Mouse (Mus musculus) thymus, postnatal 36 days (tissue): ENCODE results near the gene Tmem258.
A peak's percentile ranks its signal among the peaks of the same experiment; 100 is the strongest.
"Not testable (repeated sequence)": the region's sequence is repeated elsewhere in the genome, so short reads cannot be mapped to it uniquely, and the experiment has no call there.

Experiments used
- DNase-seq, 2 experiments: peaks; one replicate each; pipeline ENCODE4 v3.0.0; 2022; ENCODE audit warnings: mixed read lengths in 2 of 2

The Tmem258 gene

GRCm38 (mm10) chr19:10203848-10204615, at the start of gene Tmem258, which contains the start of gene Fen1:
Gene Tmem258 (plus strand): TSS chr19:10204014.
Gene Fen1 (minus strand): TSS chr19:10204169.
- peak; percentile 86 to 92 for DNase-seq

DNA sequence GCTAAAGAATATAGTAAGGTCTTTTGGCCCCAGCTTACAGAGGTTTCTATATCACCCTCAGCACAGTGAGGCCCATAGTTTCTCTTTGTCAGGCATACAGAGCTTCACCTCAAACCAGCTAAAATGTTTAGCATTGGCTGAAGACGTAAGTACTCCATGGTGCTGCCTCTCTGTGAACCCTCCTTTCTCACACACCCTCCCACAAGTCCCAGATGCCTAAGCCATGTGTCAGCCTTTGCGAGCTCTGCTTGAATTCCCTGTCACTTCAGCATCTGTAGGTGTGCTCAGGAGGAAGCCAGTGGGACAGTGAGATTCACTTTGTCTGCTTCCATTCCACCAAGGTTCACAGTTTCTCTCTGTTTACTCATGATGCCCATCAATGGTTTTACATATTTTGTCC, 46.1 kb upstream of the Tmem258 start:
- no peak for DNase-seq

GRCm38 (mm10) chr19:10163896-10164295, 39.9 kb upstream of the Tmem258 start:
- no peak for DNase-seq

- not testable (repeated sequence) for DNase-seq
These were observed 37.9 kb upstream of the Tmem258 start for GRCm38 (mm10) chr19:10165928-10166327.

- DNase-seq = no peak
These were observed 36.7 kb upstream of the Tmem258 start for GRCm38 (mm10) chr19:10167112-10167511.

DNA sequence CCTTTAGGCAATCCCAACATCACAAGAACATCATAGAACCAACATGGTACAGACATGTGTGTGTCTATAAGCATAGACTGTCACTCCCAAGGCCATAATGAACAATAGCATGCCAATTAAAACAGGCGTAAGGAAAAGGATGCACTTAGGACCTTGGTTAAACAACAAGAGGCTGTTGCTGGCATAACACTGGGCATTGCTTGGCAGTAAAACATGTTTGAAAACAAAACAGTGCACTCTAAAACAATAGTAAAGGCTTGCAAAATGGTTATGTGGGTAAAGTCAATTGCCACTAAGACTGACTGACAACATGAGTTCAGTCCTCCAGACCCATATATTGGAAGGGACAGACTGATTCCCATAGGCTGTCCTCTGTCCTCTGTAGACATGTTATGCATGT, 35.9 kb upstream of the Tmem258 start:
- DNase-seq = no peak

DNA sequence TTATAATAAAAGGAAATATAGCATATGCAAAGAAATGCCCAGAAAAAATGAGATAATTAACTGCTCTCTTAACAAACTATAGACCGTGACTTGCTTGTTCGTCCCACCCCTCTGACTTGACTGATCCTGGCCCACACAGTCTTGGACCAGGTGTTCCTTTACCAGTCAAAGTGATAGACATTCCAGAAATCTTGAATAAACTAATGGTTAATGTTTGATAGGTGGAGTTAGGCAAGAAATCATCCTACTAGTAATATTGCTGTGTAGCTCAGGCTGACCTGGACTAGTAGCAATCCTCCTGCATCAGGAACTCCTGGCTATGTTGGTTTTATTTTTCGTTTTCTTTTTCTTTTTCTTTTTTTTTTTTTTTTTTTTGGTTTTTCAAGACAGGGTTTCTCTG, 35.4 kb upstream of the Tmem258 start:
- no peak for DNase-seq

- DNase-seq = no peak
These were observed 34.6 kb upstream of the Tmem258 start for GRCm38 (mm10) chr19:10169179-10169578.

GRCm38 (mm10) chr19:10169692-10170330, 34.0 kb upstream of the Tmem258 start:
- DNase-seq = not testable (repeated sequence)

GRCm38 (mm10) chr19:10170466-10170865, 33.3 kb upstream of the Tmem258 start:
- DNase-seq = no peak

- no peak for DNase-seq
These were observed 32.5 kb upstream of the Tmem258 start for GRCm38 (mm10) chr19:10171359-10171758.

DNA sequence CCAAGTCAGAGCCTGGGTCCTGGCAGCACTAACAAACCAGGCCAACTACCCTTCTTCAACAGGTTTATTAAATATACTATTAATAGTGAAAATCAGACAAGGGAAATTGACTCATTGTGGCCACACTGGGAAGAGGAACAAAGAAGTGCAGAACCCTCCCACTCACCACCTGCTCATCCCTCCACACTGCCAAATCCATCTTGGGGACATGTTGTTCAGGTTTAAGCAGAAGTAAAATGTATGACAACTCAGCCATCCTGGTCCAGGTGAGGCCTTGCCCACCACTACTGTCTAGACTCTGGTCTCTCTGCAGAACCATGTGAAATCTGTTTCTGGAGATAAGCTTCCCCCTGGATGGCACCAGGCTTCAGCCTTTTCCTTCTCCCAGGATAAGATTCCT, 32.0 kb upstream of the Tmem258 start:
- DNase-seq = no peak

GRCm38 (mm10) chr19:10173116-10173718, 30.6 kb upstream of the Tmem258 start:
- DNase-seq = no peak

GRCm38 (mm10) chr19:10173844-10174539, 29.8 kb upstream of the Tmem258 start:
- DNase-seq = no peak

- DNase-seq = no peak
These were observed 28.9 kb upstream of the Tmem258 start for GRCm38 (mm10) chr19:10174956-10175355.

DNA sequence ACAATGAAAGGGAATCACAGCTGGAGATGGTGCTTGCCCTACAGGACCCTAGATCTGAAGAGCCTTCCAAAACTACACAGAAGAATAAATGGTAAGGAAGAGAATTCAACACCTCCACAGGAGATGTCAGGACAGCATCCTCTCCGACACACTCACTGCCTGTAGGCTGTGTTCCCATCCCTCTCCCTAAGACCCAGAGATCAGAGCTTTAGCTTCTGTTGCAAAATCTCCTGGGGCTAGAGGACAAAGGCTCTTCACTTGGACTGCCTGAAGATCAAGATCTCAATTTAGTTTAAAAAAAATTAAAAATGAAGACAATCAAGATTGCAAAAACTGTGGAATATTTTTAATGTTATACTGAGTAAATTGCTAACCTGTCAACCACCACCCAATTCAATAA, 27.3 kb upstream of the Tmem258 start:
- no peak for DNase-seq

DNA sequence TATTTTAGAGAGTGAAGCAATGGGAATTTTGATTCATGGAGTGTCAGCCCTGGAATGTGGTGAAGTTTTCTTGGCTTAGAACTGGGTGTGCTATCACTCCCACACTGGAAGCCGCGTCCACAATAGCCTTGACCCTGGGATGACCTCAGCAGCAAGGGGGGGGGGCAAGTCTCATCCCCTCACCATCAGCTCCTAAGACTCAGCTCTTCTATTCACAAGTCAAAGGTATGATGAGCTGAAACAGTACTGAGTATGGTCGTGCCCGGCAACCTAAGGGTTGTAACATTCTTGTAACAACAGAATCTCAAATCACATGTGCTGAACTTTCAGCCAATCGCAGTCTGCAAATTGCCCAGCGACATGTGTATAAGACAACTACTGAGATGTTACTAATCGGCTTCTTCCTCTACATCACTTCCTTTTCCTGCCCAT, 26.9 kb upstream of the Tmem258 start:
- no peak for DNase-seq

DNA sequence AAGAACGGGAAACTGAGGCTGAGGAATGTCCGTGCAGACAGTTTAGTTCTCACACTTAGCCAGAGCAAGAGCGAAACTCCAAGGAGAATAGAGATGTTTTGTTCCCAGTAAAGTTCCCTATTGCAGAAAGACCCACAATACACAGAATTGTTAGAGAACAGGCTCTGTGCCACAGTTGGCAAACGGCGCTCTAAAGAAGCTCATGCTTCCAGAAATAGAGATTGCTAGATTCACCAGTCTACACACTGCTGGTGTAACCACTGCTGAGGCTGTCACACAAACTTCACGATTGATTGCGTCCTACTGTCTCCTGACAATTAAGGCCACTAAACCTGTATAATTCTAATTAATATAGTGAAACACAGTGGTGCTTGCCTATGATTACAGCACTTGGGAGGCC, 22.6 kb upstream of the Tmem258 start:
- no peak for DNase-seq

DNA sequence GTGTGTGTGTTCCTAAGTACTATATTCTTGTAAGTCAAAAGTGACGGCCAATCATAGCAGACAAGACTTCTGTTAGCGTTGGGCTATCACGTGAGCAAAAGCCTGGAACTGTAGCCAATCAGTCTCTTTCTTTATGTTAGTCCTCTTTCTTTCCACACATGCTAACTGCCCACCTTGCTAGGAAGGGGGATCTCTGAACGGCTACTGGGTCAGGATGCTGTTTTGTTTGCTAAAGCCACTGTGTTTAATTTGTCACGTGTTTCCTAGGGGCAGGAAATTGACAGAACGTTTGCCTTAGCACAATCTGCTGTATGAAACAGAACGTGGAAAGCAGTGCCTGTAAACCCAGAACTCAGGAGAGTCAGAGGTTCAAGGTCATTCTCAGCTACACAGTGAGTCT, 21.7 kb upstream of the Tmem258 start:
- no peak for DNase-seq

GRCm38 (mm10) chr19:10182670-10183298, 21.0 kb upstream of the Tmem258 start, which contains the start of gene Fads1:
Gene Fads1 (plus strand): TSS chr19:10182888.
- DNase-seq = peak; percentile 90 to 95

GRCm38 (mm10) chr19:10183299-10183983, 20.4 kb upstream of the Tmem258 start:
- peak in 1 of 2 experiments; percentile 51 for DNase-seq

DNA sequence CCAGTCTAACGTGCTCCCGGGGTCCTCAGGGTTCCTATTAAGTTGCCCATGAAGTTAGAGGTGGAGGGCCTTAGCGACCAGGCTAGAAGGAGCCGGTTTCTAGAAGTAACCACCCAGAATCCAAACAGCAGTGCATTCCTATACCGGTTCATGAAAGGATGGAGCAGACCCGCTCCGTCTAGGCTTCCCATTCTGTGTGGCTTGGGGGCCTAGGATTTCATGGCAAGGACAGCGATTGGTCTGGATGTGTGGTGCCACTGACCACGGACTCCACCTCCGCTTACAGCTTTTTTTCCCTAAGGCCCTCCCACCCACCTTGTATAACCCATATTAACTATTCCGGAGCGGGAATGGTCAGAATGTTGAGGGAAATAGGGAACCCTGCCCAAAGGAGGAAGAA, 19.7 kb upstream of the Tmem258 start:
- no peak for DNase-seq
